Mouse (Mus musculus): Measurements from ENCODE around the gene Gm45716.

DNA sequence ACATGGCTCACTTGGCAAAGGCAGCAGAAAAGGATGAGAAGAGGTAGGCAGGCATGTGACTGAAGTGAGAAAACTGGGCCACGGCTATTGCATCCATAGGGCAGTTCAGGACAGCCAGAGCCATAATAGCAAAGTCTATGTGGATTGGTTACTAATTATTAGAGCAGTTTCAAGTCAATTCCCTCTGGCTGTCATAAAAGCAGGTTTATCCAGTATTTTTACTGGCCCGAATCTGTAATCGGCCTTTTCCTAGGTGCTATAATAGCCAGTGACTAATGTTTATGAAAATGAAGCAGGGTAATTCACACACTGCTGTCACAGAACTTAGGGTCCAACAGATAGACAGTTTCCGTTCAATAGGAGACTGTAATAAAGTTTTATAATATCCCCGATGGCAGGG lies 81.5 kb downstream of the Gm45716 start:
- TF ChIP-seq EP300 (IDR thresholded peaks at IDR 0.05; ENCODE audit: low read depth) (no peak), CTCF (IDR thresholded peaks at IDR 0.05; ENCODE audit: low read depth) (no peak)

Measured in liver, embryonic 14.5 days (tissue).